Mouse (Mus musculus): Measurements from ENCODE around the gene Tbc1d24. TPM values are rescaled to one million over a fixed set of nuclear protein-coding genes. Genes with fewer than 3 reads are reported as not detected.

The Tbc1d24 gene
- total and polyA plus RNA-seq, 2 experiments from 2014 or later, result 22.8 to 145 TPM

DNA sequence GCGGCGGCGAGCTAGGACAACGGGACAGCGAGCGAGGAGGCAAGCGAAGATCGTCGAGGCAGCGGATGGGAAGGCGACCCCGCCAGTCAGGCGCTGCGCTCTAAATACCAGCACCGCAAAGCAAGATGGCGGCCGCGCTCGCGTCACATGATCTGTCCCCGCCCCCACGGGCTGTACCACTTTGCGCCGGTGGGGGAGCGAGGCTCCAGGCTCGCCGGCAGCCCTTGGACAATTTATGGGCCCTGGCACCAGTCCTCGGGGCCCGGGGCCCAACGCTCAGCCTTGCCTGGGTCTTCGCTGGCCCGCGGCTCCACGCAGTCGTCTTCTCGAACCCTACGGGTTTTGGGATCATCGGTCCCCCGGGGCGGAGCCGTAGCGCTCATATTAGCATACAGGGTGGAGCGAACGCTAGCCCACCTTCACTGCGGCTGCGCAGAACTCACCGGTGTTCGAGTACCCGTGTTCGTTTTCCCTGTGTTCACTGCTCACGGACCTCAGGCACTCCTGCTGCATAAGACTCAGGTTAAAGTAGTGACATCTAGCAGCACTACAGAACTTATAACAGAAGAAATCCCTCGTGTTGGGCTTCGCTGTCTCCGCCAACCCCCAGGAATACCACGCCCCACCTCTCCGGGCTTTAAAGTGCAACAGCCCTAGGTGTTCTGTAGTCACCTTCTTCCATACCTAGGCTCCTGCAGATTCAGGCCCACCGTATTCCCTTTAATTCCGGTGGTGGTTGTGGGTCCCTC is 35.9 kb downstream of the Tbc1d24 start, which contains the start of gene Atp6v0c:
Gene Atp6v0c, minus strand, starts transcription at position 386 of the 749 bp plus-strand sequence.
- ATAC-seq, result peak; percentile 91
- under 1% methylated on average over 58 of the region's 58 CpGs for WGBS
- Histone ChIP-seq H3K9me3 (ENCODE audit: low read length) (no peaks in the 10 kb centered on the region), H3K4me3 (ENCODE audit: low read length) (peak within 1 kb of the TSS; percentile 57), H3K4me2 (ENCODE audit: low read depth, low read length) (peak within 1 kb of the TSS; percentile 78), H3K9ac (replicated peaks; ENCODE audit: low read length) (peak within 1 kb of the TSS; percentile 85), H3K36me3 (ENCODE audit: insufficient read depth, low read length) (peaks cover 3% of the 10 kb centered on the region; the same call in 1 of the 2 replicates), H3K27me3 (ENCODE audit: insufficient read depth, low read length) (no peaks in the 10 kb centered on the region), H3K27ac (peak within 1 kb of the TSS; percentile 100), H3K4me1 (ENCODE audit: insufficient read depth, low read length) (peaks cover 14% of the 10 kb centered on the region)
- peak; percentile 98 for DNase-seq (ENCODE audit: low spot score)
- peak; percentile 52 for TF ChIP-seq CTCF (IDR thresholded peaks at IDR 0.05; ENCODE audit: low read depth)

DNA sequence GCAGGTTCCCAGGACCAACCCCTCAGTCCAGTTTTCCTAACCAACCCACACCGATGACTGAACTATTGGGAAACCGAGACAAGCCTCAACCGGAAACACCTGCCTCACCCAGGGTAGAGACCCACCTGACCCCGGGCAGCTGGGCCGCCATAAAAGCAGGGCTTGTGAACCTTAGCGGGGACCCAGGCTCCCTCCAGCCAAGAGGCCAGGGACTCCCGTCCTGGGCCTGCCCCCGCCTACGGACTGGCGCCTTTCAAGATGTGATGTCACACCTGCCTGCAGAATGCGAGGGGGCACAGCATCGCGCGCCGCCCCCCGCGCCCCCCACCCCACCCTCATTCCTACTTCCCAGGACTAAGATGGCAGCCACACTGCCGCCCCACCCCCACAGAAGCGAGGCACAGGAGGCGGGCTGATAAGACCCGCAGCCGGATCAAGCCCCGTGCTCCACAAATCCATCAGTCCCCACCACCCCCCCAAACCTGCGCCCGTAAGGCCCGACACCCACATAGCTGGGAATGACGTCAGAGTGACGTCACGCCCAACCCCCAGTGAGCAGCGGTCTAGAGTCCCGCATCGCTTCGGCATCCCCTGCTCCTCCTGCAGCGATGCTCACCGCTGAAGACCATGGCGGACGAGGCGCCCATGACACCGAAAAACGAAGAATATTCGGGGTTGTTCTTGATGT is 36.6 kb downstream of the Tbc1d24 start:
- DNase-seq (ENCODE audit: low spot score), result peak; percentile 76
- peaks cover 14% of the 10 kb centered on the region for H3K4me1 ChIP-seq (ENCODE audit: insufficient read depth, low read length)
- WGBS, result under 1% methylated on average over 36 of the region's 41 CpGs
- peak overlapping the region; percentile 78 for H3K4me2 ChIP-seq (ENCODE audit: low read depth, low read length)
- H3K27me3 ChIP-seq (ENCODE audit: insufficient read depth, low read length), result no peaks in the 10 kb centered on the region
- peak; percentile 55 for ATAC-seq
- H3K4me3 ChIP-seq (ENCODE audit: low read length), result peak overlapping the region; percentile 57
- H3K36me3 ChIP-seq (ENCODE audit: insufficient read depth, low read length), result peaks cover 3% of the 10 kb centered on the region; the same call in 1 of the 2 replicates
- peak overlapping the region; percentile 100 for H3K27ac ChIP-seq
- TF ChIP-seq CTCF (IDR thresholded peaks at IDR 0.05; ENCODE audit: low read depth), result no peak
- H3K9ac ChIP-seq (replicated peaks; ENCODE audit: low read length), result peak overlapping the region; percentile 85
- no peaks in the 10 kb centered on the region for H3K9me3 ChIP-seq (ENCODE audit: low read length)

- peaks cover 3% of the 10 kb centered on the region; the same call in 1 of the 2 replicates for H3K36me3 ChIP-seq (ENCODE audit: insufficient read depth, low read length)
- H3K27me3 ChIP-seq (ENCODE audit: insufficient read depth, low read length), result no peaks in the 10 kb centered on the region
- DNase-seq (ENCODE audit: low spot score) (no peak), ATAC-seq (no peak)
- H3K9ac ChIP-seq (replicated peaks; ENCODE audit: low read length), result peak overlapping the region; percentile 85
- peak overlapping the region; percentile 100 for H3K27ac ChIP-seq
- TF ChIP-seq CTCF (IDR thresholded peaks at IDR 0.05; ENCODE audit: low read depth), result no peak
- 53% methylated on average over 7 of the region's 7 CpGs for WGBS
- peak overlapping the region; percentile 57 for H3K4me3 ChIP-seq (ENCODE audit: low read length)
- no peaks in the 10 kb centered on the region for H3K9me3 ChIP-seq (ENCODE audit: low read length)
- H3K4me1 ChIP-seq (ENCODE audit: insufficient read depth, low read length), result peaks cover 14% of the 10 kb centered on the region
- peak overlapping the region; percentile 78 for H3K4me2 ChIP-seq (ENCODE audit: low read depth, low read length)
Observed at GRCm38 (mm10) chr17:24167891-24168505, 37.4 kb downstream of the Tbc1d24 start.

DNA sequence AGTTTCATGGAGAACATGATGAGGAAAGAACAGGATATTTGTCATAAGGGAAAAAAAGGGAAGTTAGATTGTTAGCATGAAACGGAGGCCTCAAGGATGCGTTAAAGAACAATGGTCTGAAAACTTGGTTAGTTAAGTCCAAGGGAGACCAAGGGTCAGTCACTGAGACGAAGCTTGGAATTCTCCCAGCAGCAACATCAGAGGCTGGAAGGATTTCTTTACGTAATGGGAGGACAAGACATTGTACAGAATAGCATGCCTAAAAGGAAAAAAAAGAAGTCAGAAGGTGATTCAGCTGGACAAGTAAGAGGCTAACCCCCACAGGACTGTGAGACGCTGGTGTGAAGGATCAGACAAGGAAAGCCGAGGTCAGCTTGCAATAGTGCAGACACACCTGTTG is 38.2 kb downstream of the Tbc1d24 start:
- H3K9ac ChIP-seq (replicated peaks; ENCODE audit: low read length), result peak overlapping the region; percentile 85; the same call in 1 of the 2 replicates
- no peak for DNase-seq (ENCODE audit: low spot score)
- H3K4me3 ChIP-seq (ENCODE audit: low read length), result no peak overlapping the region; the same call in 1 of the 2 replicates
- no peak overlapping the region for H3K27ac ChIP-seq
- H3K9me3 ChIP-seq (ENCODE audit: low read length), result no peaks in the 10 kb centered on the region
- H3K27me3 ChIP-seq (ENCODE audit: insufficient read depth, low read length), result no peaks in the 10 kb centered on the region
- H3K36me3 ChIP-seq (ENCODE audit: insufficient read depth, low read length), result peaks cover 3% of the 10 kb centered on the region; the same call in 1 of the 2 replicates
- peaks cover 19% of the 10 kb centered on the region for H3K4me1 ChIP-seq (ENCODE audit: insufficient read depth, low read length)
- no peak for TF ChIP-seq CTCF (IDR thresholded peaks at IDR 0.05; ENCODE audit: low read depth)
- peak overlapping the region; percentile 78 for H3K4me2 ChIP-seq (ENCODE audit: low read depth, low read length)
- WGBS, result 77% methylated on average over 6 of the region's 6 CpGs
- ATAC-seq, result no peak

- ATAC-seq (no peak), DNase-seq (ENCODE audit: low spot score) (no peak)
- H3K27ac ChIP-seq, result no peak overlapping the region
- peaks cover 14% of the 10 kb centered on the region for H3K4me1 ChIP-seq (ENCODE audit: insufficient read depth, low read length)
- TF ChIP-seq CTCF (IDR thresholded peaks at IDR 0.05; ENCODE audit: low read depth), result peak; percentile 35; the same call in 1 of the 2 replicates
- no peaks in the 10 kb centered on the region for H3K27me3 ChIP-seq (ENCODE audit: insufficient read depth, low read length)
- H3K4me2 ChIP-seq (ENCODE audit: low read depth, low read length), result no peak overlapping the region
- H3K4me3 ChIP-seq (ENCODE audit: low read length), result no peak overlapping the region
- H3K9me3 ChIP-seq (ENCODE audit: low read length), result no peaks in the 10 kb centered on the region
- no peak overlapping the region for H3K9ac ChIP-seq (replicated peaks; ENCODE audit: low read length)
- peaks cover 3% of the 10 kb centered on the region; the same call in 1 of the 2 replicates for H3K36me3 ChIP-seq (ENCODE audit: insufficient read depth, low read length)
- WGBS, result 85% methylated on average over 11 of the region's 11 CpGs
Observed at GRCm38 (mm10) chr17:24164566-24165259, 40.6 kb downstream of the Tbc1d24 start.

Measured in hindbrain, postnatal 0 days (tissue).